Mouse (Mus musculus) MEL (cell line): ENCODE results near the gene Slc30a2. TPM values are rescaled to one million over a fixed set of nuclear protein-coding genes. Genes with fewer than 3 reads are reported as not detected.

Source experiments
- DNase-seq: peaks from one replicate; pipeline ENCODE4 v3.0.0; 2011; ENCODE audit warnings: low read depth, low spot score
- H3K27ac ChIP-seq: 2 replicates; pipeline ENCODE4 v1.5.1; 2012; ENCODE audit warnings: low read depth, mild to moderate bottlenecking, control low read depth, low read length, moderate library complexity; ENCODE audit not compliant: control insufficient read depth
- H3K27me3 ChIP-seq, 2 experiments: fragments of 150-350 bp in 1 of 2; sonication (generic) in 1 of 2; 2 replicates each; pipeline ENCODE4 v1.6.1; 2012; ENCODE audit warnings: low read length in 2 of 2, mild to moderate bottlenecking in 2 of 2, improper control_type of control experiment in 1 of 2, moderate library complexity in 1 of 2; ENCODE audit not compliant: insufficient read depth in 2 of 2, control insufficient read depth in 1 of 2
- H3K36me3 ChIP-seq, 2 experiments: 2 replicates each; pipeline ENCODE4 v1.6.1; 2012 to 2014; ENCODE audit warnings: low read length in 2 of 2, improper control_type of control experiment in 1 of 2, inconsistent platforms in 1 of 2, mild to moderate bottlenecking in 1 of 2; ENCODE audit not compliant: insufficient read depth in 2 of 2, control insufficient read depth in 1 of 2
- H3K4me1 ChIP-seq, 2 experiments: fragments of 150-350 bp in 1 of 2; sonication (generic) in 1 of 2; 2 replicates each; pipeline ENCODE4 v1.6.1; 2012; ENCODE audit warnings: low read length in 2 of 2, improper control_type of control experiment in 1 of 2, mild to moderate bottlenecking in 1 of 2; ENCODE audit not compliant: insufficient read depth in 2 of 2, control insufficient read depth in 1 of 2
- H3K4me3 ChIP-seq, 2 experiments: fragments of 150-350 bp in 1 of 2; sonication (generic) in 1 of 2; 2 replicates each; pipeline ENCODE4 v1.5.1; 2012; ENCODE audit warnings: low read depth in 2 of 2, low read length in 2 of 2, mild to moderate bottlenecking in 2 of 2, moderate library complexity in 2 of 2, control low read depth in 1 of 2, improper control_type of control experiment in 1 of 2; ENCODE audit not compliant: control insufficient read depth in 1 of 2, insufficient read depth in 1 of 2
- H3K79me2 ChIP-seq: 2 replicates; pipeline ENCODE4 v1.6.1; 2012; ENCODE audit warnings: mild to moderate bottlenecking, low read length, moderate library complexity; ENCODE audit not compliant: control insufficient read depth, poor library complexity, insufficient read depth
- H3K9ac ChIP-seq: 2 replicates; pipeline ENCODE4 v1.6.1; 2012; ENCODE audit warnings: low read depth, mild to moderate bottlenecking, control low read depth, low read length, moderate library complexity; ENCODE audit not compliant: control insufficient read depth, poor library complexity, severe bottlenecking
- H3K9me3 ChIP-seq: fragments of 150-350 bp; sonication (generic); replicated peaks from 2 replicates; pipeline ENCODE4 v1.6.1; 2012; ENCODE audit warnings: mild to moderate bottlenecking, low read length, improper control_type of control experiment, moderate library complexity; ENCODE audit not compliant: insufficient read depth
- BHLHE40 ChIP-seq: IDR thresholded peaks from 2 replicates; pipeline ENCODE4 v1.6.1; 2012; ENCODE audit warnings: low read depth, mild to moderate bottlenecking, inconsistent platforms, low read length, improper control_type of control experiment, borderline replicate concordance
- CHD2 ChIP-seq: IDR thresholded peaks from 2 replicates; pipeline ENCODE4 v1.6.1; 2011; ENCODE audit warnings: low read length, improper control_type of control experiment
- CTCF ChIP-seq, 3 experiments: IDR thresholded peaks in 2 of 3; conservative IDR thresholded peaks in 1 of 3; 2 replicates each; pipeline ENCODE4 v1.5.1; 2011 to 2012; ENCODE audit warnings: low read length in 3 of 3, low read depth in 2 of 3, mild to moderate bottlenecking in 2 of 3, improper control_type of control experiment in 1 of 3, inconsistent platforms in 1 of 3, mixed read lengths in 1 of 3, moderate library complexity in 1 of 3; ENCODE audit not compliant: control insufficient read depth in 1 of 3, insufficient read depth in 1 of 3, poor library complexity in 1 of 3, severe bottlenecking in 1 of 3
- E2F4 ChIP-seq: IDR thresholded peaks from 2 replicates; pipeline ENCODE4 v1.6.1; 2011; ENCODE audit warnings: low read depth, low read length, improper control_type of control experiment, borderline replicate concordance
- EP300 ChIP-seq, 2 experiments: IDR thresholded peaks; 2 replicates each; pipeline ENCODE4 v1.6.1; 2011; ENCODE audit warnings: improper control_type of control experiment in 2 of 2, low read length in 2 of 2, low read depth in 1 of 2, mild to moderate bottlenecking in 1 of 2
- ETS1 ChIP-seq: IDR thresholded peaks from 2 replicates; pipeline ENCODE4 v1.6.1; 2012; ENCODE audit warnings: low read depth, mild to moderate bottlenecking, inconsistent platforms, low read length, improper control_type of control experiment, moderate library complexity
- GABPA ChIP-seq: IDR thresholded peaks from 2 replicates; pipeline ENCODE4 v1.6.1; 2012; ENCODE audit warnings: low read depth, mild to moderate bottlenecking, inconsistent platforms, low read length, improper control_type of control experiment, moderate library complexity
- HCFC1 ChIP-seq: IDR thresholded peaks from 2 replicates; pipeline ENCODE4 v1.6.1; 2012; ENCODE audit warnings: low read depth, mild to moderate bottlenecking, inconsistent platforms, low read length, improper control_type of control experiment, moderate library complexity
- MAX ChIP-seq: IDR thresholded peaks from 2 replicates; pipeline ENCODE4 v1.6.1; 2011; ENCODE audit warnings: low read length, improper control_type of control experiment
- SIN3A ChIP-seq: IDR thresholded peaks from 2 replicates; pipeline ENCODE4 v1.6.1; 2012; ENCODE audit warnings: low read length, improper control_type of control experiment, inconsistent platforms
- TCF12 ChIP-seq: IDR thresholded peaks from 2 replicates; pipeline ENCODE4 v1.6.1; 2014; ENCODE audit warnings: low read depth, mild to moderate bottlenecking, inconsistent platforms, low read length, improper control_type of control experiment, moderate library complexity
- USF1 ChIP-seq: IDR thresholded peaks from 2 replicates; pipeline ENCODE4 v1.6.1; 2014; ENCODE audit warnings: low read depth, mild to moderate bottlenecking, inconsistent platforms, low read length, improper control_type of control experiment, moderate library complexity
- polyA plus RNA-seq, 2 experiments: library from polyadenylated mRNA; stranded (reverse) in 1 of 2; unstranded in 1 of 2; fragments of >175 nt in 1 of 2; fragments of >200 nt in 1 of 2; gene quantifications; 2 replicates each; pipeline versions ENCODE4 v1.2.1 to v1.2.4; 2012; ENCODE audit warnings: low replicate concordance in 2 of 2, low read depth in 1 of 2; ENCODE audit not compliant: insufficient read length in 2 of 2, insufficient read depth in 1 of 2, missing spikeins in 1 of 2
- total RNA-seq: library from RNA; depleted of rRNA; stranded (reverse); fragments of 300-350 nt; gene quantifications from 2 replicates; pipeline ENCODE4 v1.2.3, GENCODE M21; 2012

Slc30a2 gene
- total and polyA plus RNA-seq, 3 experiments = 0.39 to 0.54 TPM; not detected in 1

- H3K4me3 ChIP-seq = no peak overlapping the region
Observed at GRCm38 (mm10) chr4:134353527-134354409, 10.8 kb downstream of the Slc30a2 start.

DNA sequence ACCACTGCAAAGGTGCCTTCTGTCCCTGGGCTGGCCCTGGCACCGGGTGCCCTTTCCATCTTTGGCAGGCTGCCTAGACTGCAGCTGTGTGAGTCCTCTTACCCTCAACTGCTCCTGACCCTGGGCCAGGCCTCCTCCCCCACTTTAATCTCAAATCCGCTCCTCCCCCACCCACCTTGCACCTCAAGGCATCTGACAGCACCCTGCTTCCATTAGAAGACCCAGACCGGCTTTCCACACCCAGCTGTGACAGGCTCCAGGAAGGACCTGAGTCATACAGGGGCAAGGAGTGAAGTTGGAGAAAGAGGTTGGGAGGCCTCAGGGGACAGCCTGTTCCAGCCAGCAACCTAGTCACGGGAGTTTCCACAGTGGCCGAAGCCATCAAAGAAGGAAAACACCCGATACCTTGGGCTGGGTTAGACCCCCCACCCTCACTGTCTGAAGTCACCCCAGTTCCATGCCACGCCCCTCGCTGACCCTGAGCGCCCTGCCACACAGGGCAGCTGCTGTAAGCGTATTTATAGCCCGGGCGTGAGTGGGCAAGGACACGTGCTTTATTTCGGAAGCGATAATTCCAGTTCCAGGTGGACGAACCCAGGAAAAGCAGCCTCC is 13.0 kb downstream of the Slc30a2 start:
- no peaks in the 10 kb centered on the region for H3K9me3 ChIP-seq
- no peak overlapping the region for H3K27ac ChIP-seq
- DNase-seq = no peak
- peaks cover 0 to 4% of the 10 kb centered on the region in 2 experiments; a peak in 2 of 4 replicates for H3K36me3 ChIP-seq
- H3K9ac ChIP-seq = no peak overlapping the region
- H3K79me2 ChIP-seq = no peaks in the 10 kb centered on the region
- H3K4me3 ChIP-seq = no peak overlapping the region
- H3K4me1 ChIP-seq = peaks cover 0 to 20% of the 10 kb centered on the region in 2 experiments; a peak in 2 of 4 replicates
- no peaks in the 10 kb centered on the region for H3K27me3 ChIP-seq
- TF ChIP-seq SIN3A = no peak
- TF ChIP-seq ETS1 = 0 out of 2 replicates have a peak, but pooled peaks have one; percentile 21
- TF ChIP-seq USF1 = no peak
- TF ChIP-seq CHD2 = no peak
- no peak for TF ChIP-seq BHLHE40
- TF ChIP-seq EP300 (IDR thresholded peaks at IDR 0.05; ENCODE audit: low read depth in 1 of 2, low read length in 2 of 2) = no peak

More at GRCm38 (mm10) chr4:134353527-134354409, 10.8 kb downstream of the Slc30a2 start:
- H3K9me3 ChIP-seq = no peaks in the 10 kb centered on the region
- DNase-seq = peak; percentile 62
- no peaks in the 10 kb centered on the region for H3K79me2 ChIP-seq
- peaks cover 0 to 24% of the 10 kb centered on the region in 2 experiments; a peak in 2 of 4 replicates for H3K4me1 ChIP-seq
- no peak overlapping the region for H3K9ac ChIP-seq
- H3K36me3 ChIP-seq = peaks cover 0 to 4% of the 10 kb centered on the region in 2 experiments; a peak in 2 of 4 replicates
- H3K27me3 ChIP-seq = no peaks in the 10 kb centered on the region
- TF ChIP-seq HCFC1 (no peak), EP300 (IDR thresholded peaks at IDR 0.05; ENCODE audit: low read depth in 1 of 2, low read length in 2 of 2) (peak; percentile 24 to 38; a peak in 2 of 4 replicates), GABPA (no peak), MAX (no peak), TCF12 (0 out of 2 replicates have a peak, but pooled peaks have one; percentile 19), CTCF (IDR thresholded peaks at IDR 0.05 in 2 of 3, conservative IDR thresholded peaks at IDR 0.05 in 1 of 3; ENCODE audit: control insufficient read depth in 1 of 3, insufficient read depth in 1 of 3, low read depth in 2 of 3, low read length in 3 of 3, poor library complexity in 1 of 3, severe bottlenecking in 1 of 3) (no peak), E2F4 (no peak)
- TF ChIP-seq, all 39 proteins: peak for 2
- H3K27ac ChIP-seq = peak overlapping the region; percentile 27; the same call in 1 of the 2 replicates
